Mouse (Mus musculus): ENCODE data around the gene Mpst.

GRCm38 (mm10) chr15:78416937-78417336 is 10.7 kb downstream of the Mpst start:
- TF ChIP-seq CTCF (IDR thresholded peaks at IDR 0.05; ENCODE audit: borderline replicate concordance, extremely low read depth, insufficient read depth, insufficient read length) (no peak), POLR2A (IDR thresholded peaks at IDR 0.05; ENCODE audit: borderline replicate concordance, extremely low read depth, insufficient read depth, insufficient read length, poor library complexity, severe bottlenecking) (no peak)

Measured in brain, embryonic 14.5 days (tissue).